Mouse (Mus musculus) C2C12 (cell line): ENCODE measurements around the gene Dhps. TPM values are rescaled to one million over a fixed set of nuclear protein-coding genes. Genes with fewer than 3 reads are reported as not detected.

Source experiments
- H3K27me3 ChIP-seq: one replicate; pipeline ENCODE4 v1.6.1; 2011; ENCODE audit not compliant: control insufficient read depth, insufficient read depth, insufficient read length
- H3K36me3 ChIP-seq: one replicate; pipeline ENCODE4 v1.6.1; 2011; ENCODE audit not compliant: control insufficient read depth, insufficient read depth
- H3K4me3 ChIP-seq: one replicate; pipeline ENCODE4 v1.5.1; 2011; ENCODE audit warnings: mild to moderate bottlenecking, control low read depth; ENCODE audit not compliant: poor library complexity, insufficient read depth, severe bottlenecking
- H3K79me2 ChIP-seq: one replicate; pipeline ENCODE4 v1.6.1; 2011; ENCODE audit not compliant: control insufficient read depth, insufficient read depth
- H3K79me3 ChIP-seq: one replicate; pipeline ENCODE4 v1.6.1; 2011; ENCODE audit warnings: low read depth, control low read depth
- H3ac ChIP-seq: one replicate; pipeline ENCODE3; 2011; ENCODE audit warnings: low read depth; ENCODE audit not compliant: control insufficient read depth, insufficient read length
- CEBPB ChIP-seq: IDR thresholded peaks from one replicate; pipeline ENCODE4 v1.6.1; 2011; ENCODE audit warnings: low read depth, mild to moderate bottlenecking, control low read depth, moderate library complexity
- CTCF ChIP-seq: IDR thresholded peaks from one replicate; pipeline ENCODE4 v1.5.1; 2011; ENCODE audit not compliant: control insufficient read depth, insufficient read depth, insufficient read length
- FOSL1 ChIP-seq: IDR thresholded peaks from one replicate; pipeline ENCODE4 v1.8.0; 2011; ENCODE audit warnings: mild to moderate bottlenecking, low read length; ENCODE audit not compliant: poor library complexity, insufficient read depth, severe bottlenecking
- MAX ChIP-seq: IDR thresholded peaks from one replicate; pipeline ENCODE4 v1.6.1; 2011; ENCODE audit warnings: mild to moderate bottlenecking, control low read depth
- MYOD1 ChIP-seq: IDR thresholded peaks from one replicate; pipeline ENCODE4 v1.6.1; 2011; ENCODE audit warnings: low read depth; ENCODE audit not compliant: control insufficient read depth, insufficient read length
- MYOG ChIP-seq: IDR thresholded peaks from one replicate; pipeline ENCODE4 v1.6.1; 2011; ENCODE audit not compliant: control insufficient read depth, insufficient read length; ENCODE audit errors: extremely low read depth
- USF1 ChIP-seq: IDR thresholded peaks from one replicate; pipeline ENCODE4 v1.6.1; 2011; ENCODE audit warnings: low read depth, mild to moderate bottlenecking, control low read depth, moderate library complexity
- polyA plus RNA-seq: library from polyadenylated mRNA; unstranded; fragments of >200 nt; fragmentation: generic; extraction: Trizol; gene quantifications from one replicate; pipeline ENCODE4 v1.2.1, GENCODE M21; 2012; ENCODE audit warnings: missing spikeins

Dhps gene
- polyA plus RNA-seq, 1 experiment: 123 TPM

DNA sequence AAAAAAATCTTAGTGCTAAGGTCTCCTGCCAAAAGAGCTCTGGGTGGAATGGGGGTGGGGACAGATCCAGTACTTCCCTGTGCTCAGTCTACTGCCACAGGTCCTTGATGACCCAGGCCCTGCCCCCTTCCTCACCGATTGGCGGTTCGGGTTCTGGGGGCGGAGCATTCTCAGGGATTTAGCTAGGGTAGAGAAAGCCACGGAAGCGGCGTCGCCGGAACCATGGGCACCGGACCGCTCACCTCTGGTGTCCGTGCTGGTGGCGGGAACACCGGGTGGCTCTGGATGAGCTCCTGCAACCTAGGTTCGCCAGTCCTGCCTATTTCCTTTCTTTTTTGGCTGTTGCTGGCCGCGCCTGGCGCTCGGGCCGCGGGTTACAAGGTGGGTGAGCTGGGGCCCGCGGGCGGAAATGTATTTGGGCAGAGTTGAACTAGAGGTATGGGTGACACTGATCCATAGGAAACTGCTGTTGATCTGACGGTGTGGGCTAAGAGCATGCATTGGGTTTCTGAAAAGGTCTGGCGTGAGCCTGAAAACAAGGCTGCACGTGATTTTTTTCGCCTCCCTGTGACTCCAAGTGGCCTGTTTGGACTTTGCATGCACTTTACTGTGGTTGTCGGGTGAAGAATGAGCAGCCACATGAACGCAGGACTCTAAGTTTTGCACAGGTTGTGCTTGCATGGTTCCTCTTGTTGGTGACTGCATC lies 11.7 kb downstream of the Dhps start, which contains the start of gene Man2b1:
Man2b1 (plus strand) TSS at position 163 of the 706 bp plus-strand sequence.
- peak within 1 kb of the TSS; percentile 33 for H3K4me3 ChIP-seq
- H3K79me2 ChIP-seq: peaks cover 26% of the 10 kb centered on the region
- peaks cover 15% of the 10 kb centered on the region for H3K79me3 ChIP-seq
- no peaks in the 10 kb centered on the region for H3K27me3 ChIP-seq
- H3ac ChIP-seq: peak within 1 kb of the TSS; percentile 38
- peaks cover 24% of the 10 kb centered on the region for H3K36me3 ChIP-seq
- no peak for TF ChIP-seq CTCF
- no peak for TF ChIP-seq FOSL1
- no peak for TF ChIP-seq MYOD1
- no peak for TF ChIP-seq MYOG
- TF ChIP-seq USF1: peak; percentile 62

DNA sequence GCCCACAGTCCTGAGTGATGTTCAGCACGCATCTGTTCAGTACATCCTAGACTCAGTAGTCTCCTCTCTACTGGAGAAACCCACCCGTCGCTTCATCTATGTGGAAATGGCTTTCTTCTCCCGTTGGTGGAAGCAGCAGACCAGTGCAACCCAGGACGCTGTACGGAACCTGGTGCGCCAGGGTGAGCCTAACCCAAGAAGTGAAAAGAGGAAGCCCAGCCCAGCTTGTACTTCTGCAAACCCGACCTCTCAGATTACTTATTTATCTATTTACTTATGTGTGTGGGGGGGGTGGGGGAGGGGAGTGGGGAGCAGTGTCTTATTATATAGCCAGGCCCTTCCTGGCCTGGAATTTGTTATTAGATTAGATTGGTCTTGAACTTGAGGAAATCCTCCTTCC lies 13.1 kb downstream of the Dhps start:
- H3K79me3 ChIP-seq: peaks cover 11% of the 10 kb centered on the region
- no peak overlapping the region for H3ac ChIP-seq
- no peaks in the 10 kb centered on the region for H3K27me3 ChIP-seq
- H3K79me2 ChIP-seq: peaks cover 21% of the 10 kb centered on the region
- H3K4me3 ChIP-seq: no peak overlapping the region
- TF ChIP-seq CEBPB (no peak), MAX (no peak), MYOG (no peak), CTCF (no peak), MYOD1 (no peak), USF1 (no peak), FOSL1 (no peak)
- peaks cover 11% of the 10 kb centered on the region for H3K36me3 ChIP-seq

- TF ChIP-seq CTCF (no peak), FOSL1 (no peak), MAX (no peak), CEBPB (no peak), USF1 (no peak), MYOG (no peak)
- Histone ChIP-seq H3K4me3 (no peak overlapping the region), H3K79me3 (peaks cover 7% of the 10 kb centered on the region), H3K27me3 (no peaks in the 10 kb centered on the region), H3K36me3 (peaks cover 11% of the 10 kb centered on the region), H3ac (no peak overlapping the region), H3K79me2 (peaks cover 6% of the 10 kb centered on the region)
Observed at GRCm38 (mm10) chr8:85086238-85086637, 14.7 kb downstream of the Dhps start.

GRCm38 (mm10) chr8:85088771-85089170 lies 17.2 kb downstream of the Dhps start:
- Histone ChIP-seq H3K4me3 (no peak overlapping the region), H3K79me2 (no peaks in the 10 kb centered on the region), H3K36me3 (peaks cover 19% of the 10 kb centered on the region), H3ac (no peak overlapping the region), H3K79me3 (peaks cover 2% of the 10 kb centered on the region), H3K27me3 (no peaks in the 10 kb centered on the region)
- no peak for TF ChIP-seq MAX
- TF ChIP-seq CTCF: no peak
- TF ChIP-seq FOSL1: no peak
- no peak for TF ChIP-seq USF1
- no peak for TF ChIP-seq MYOG

DNA sequence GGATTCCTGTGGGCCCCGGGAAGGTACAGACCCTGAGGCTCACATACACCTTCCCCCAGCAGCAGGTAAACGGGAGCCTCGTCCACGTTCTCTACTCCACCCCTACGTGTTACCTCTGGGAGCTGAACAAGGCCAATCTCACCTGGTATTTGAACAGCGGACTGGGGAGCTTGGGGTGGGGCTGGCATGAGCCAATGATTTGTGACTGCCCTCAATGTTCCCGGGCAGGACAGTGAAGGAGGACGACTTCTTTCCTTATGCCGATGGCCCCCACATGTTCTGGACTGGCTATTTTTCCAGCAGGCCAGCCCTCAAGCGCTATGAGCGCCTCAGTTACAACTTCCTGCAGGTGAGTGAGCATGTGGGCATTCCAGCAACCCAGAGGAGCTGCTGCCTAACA lies 19.3 kb downstream of the Dhps start:
- H3K79me2 ChIP-seq: no peaks in the 10 kb centered on the region
- TF ChIP-seq USF1 (no peak), CTCF (no peak), FOSL1 (no peak), MAX (no peak), CEBPB (no peak)
- H3K4me3 ChIP-seq: no peak overlapping the region
- H3K79me3 ChIP-seq: no peaks in the 10 kb centered on the region
- H3ac ChIP-seq: no peak overlapping the region
- H3K36me3 ChIP-seq: peaks cover 19% of the 10 kb centered on the region
- H3K27me3 ChIP-seq: no peaks in the 10 kb centered on the region

- Histone ChIP-seq H3K36me3 (peaks cover 21% of the 10 kb centered on the region), H3K79me3 (no peaks in the 10 kb centered on the region), H3ac (no peak overlapping the region), H3K79me2 (no peaks in the 10 kb centered on the region), H3K27me3 (no peaks in the 10 kb centered on the region), H3K4me3 (no peak overlapping the region)
- TF ChIP-seq FOSL1 (no peak), MAX (no peak), CTCF (no peak), CEBPB (no peak), USF1 (no peak), MYOG (no peak), MYOD1 (no peak)
Observed at GRCm38 (mm10) chr8:85091526-85092090, 20.1 kb downstream of the Dhps start.
